Mouse (Mus musculus) heart, postnatal 0 days (tissue): ENCODE measurements around the gene Lpar3.

Experiments used
- CTCF ChIP-seq: IDR thresholded peaks from 2 replicates; pipeline ENCODE4 v1.5.1; 2016; ENCODE audit warnings: antibody characterized with exemption, control low read depth, low read depth
- EP300 ChIP-seq: IDR thresholded peaks from 2 replicates; pipeline ENCODE4 v1.6.1; 2016; ENCODE audit warnings: antibody characterized with exemption, low read depth

- no peak for TF ChIP-seq CTCF
- TF ChIP-seq EP300: no peak
Measured at GRCm38 (mm10) chr3:146174215-146174614, 46.5 kb upstream of the Lpar3 start.
